Mouse (Mus musculus): ENCODE data around the gene Plin5.
"Not testable (repeated sequence)": the region's sequence is repeated elsewhere in the genome, so short reads cannot be mapped to it uniquely, and the experiment has no call there.

Plin5 gene

GRCm38 (mm10) chr17:56065715-56066114 lies 51.7 kb downstream of the Plin5 start:
- not testable (repeated sequence) for DNase-seq

GRCm38 (mm10) chr17:56062081-56062480 lies 55.3 kb downstream of the Plin5 start:
- DNase-seq = no peak

Data from cerebellum, adult 11 months (tissue).